Mouse (Mus musculus): ENCODE data around the gene Lcor.

Lcor gene

GRCm38 (mm10) chr19:41573700-41574099 lies 91.3 kb downstream of the Lcor start:
- no peak for DNase-seq

- no peak for DNase-seq
These were observed 95.1 kb downstream of the Lcor start for GRCm38 (mm10) chr19:41577576-41577975.

- no peak for DNase-seq
These were observed 97.0 kb downstream of the Lcor start for GRCm38 (mm10) chr19:41579311-41579920.

GRCm38 (mm10) chr19:41581706-41582420 lies 99.4 kb downstream of the Lcor start, which contains the start of gene Gm340:
TSS of gene Gm340 (plus strand) at chr19:41582370.
- DNase-seq: no peak

- no peak for DNase-seq
These were observed 100.6 kb downstream of the Lcor start for GRCm38 (mm10) chr19:41582918-41583514.

GRCm38 (mm10) chr19:41586752-41587151 lies 104.3 kb downstream of the Lcor start:
- DNase-seq: no peak

GRCm38 (mm10) chr19:41587431-41588222 lies 105.2 kb downstream of the Lcor start:
- DNase-seq: no peak

GRCm38 (mm10) chr19:41589026-41589425 lies 106.6 kb downstream of the Lcor start:
- DNase-seq: no peak

GRCm38 (mm10) chr19:41589681-41590080 lies 107.2 kb downstream of the Lcor start:
- DNase-seq: no peak

- no peak for DNase-seq
These were observed 109.4 kb downstream of the Lcor start for GRCm38 (mm10) chr19:41591808-41592207.

GRCm38 (mm10) chr19:41597170-41597894 lies 114.9 kb downstream of the Lcor start:
- peak; percentile 73 for DNase-seq

- DNase-seq: no peak
These were observed 118.2 kb downstream of the Lcor start for GRCm38 (mm10) chr19:41600647-41601046.

- no peak for DNase-seq
These were observed 124.0 kb downstream of the Lcor start for GRCm38 (mm10) chr19:41606208-41606987.

- DNase-seq: no peak
These were observed 129.2 kb downstream of the Lcor start for GRCm38 (mm10) chr19:41611683-41612082.
